Mouse (Mus musculus) E14TG2a.4 (cell line): ENCODE measurements at regions not wholly inside any gene's neighbourhood (a gene's known extent, or its start where the extent isn't known, plus 50 kb on each side); places are given as distances from the start of the nearest gene placed in this dataset.

Experiments
- CTCF ChIP-seq: conservative IDR thresholded peaks from 2 replicates; pipeline ENCODE4 v1.5.1; 2014; ENCODE audit warnings: low read length
- NANOG ChIP-seq: IDR thresholded peaks from 2 replicates; pipeline ENCODE4 v1.6.1; 2014; ENCODE audit warnings: borderline replicate concordance, low read length, mixed read lengths
- POU5F1 ChIP-seq: IDR thresholded peaks from 2 replicates; pipeline ENCODE4 v1.6.1; 2014; ENCODE audit warnings: low read length, borderline replicate concordance

- TF ChIP-seq CTCF (peak; percentile 80), POU5F1 (no peak), NANOG (no peak)
These were observed 72.0 kb upstream of the Pcdh8 start for GRCm38 (mm10) chr14:79843135-79843550.
